Mouse (Mus musculus) forebrain, embryonic 12.5 days (tissue): ENCODE data around the gene 4930579G24Rik. TPM values are rescaled to one million over a fixed set of nuclear protein-coding genes. Genes with fewer than 3 reads are reported as not detected.

Experiments used
- ATAC-seq: fragments of 200-750 bp; cut with Nextera tagmentation; 2 replicates; pipeline ENCODE4 v1.8.0; 2017; ENCODE audit warnings: moderate TSS enrichment; ENCODE audit not compliant: low FRiP score
- H3K27ac ChIP-seq: fragments of 300-500 bp; sonication (generic); 2 replicates; pipeline ENCODE4 v1.5.1; 2016; ENCODE audit warnings: mild to moderate bottlenecking
- H3K27me3 ChIP-seq: fragments of 300-500 bp; sonication (generic); 2 replicates; pipeline ENCODE4 v1.6.1; 2016; ENCODE audit warnings: mild to moderate bottlenecking
- H3K36me3 ChIP-seq: fragments of 300-500 bp; sonication (generic); replicated peaks from 2 replicates; pipeline ENCODE4 v1.6.1; 2016; ENCODE audit warnings: mild to moderate bottlenecking
- H3K4me1 ChIP-seq: fragments of 300-500 bp; sonication (generic); 2 replicates; pipeline ENCODE4 v1.6.1; 2016
- H3K4me2 ChIP-seq: fragments of 300-500 bp; sonication (generic); 2 replicates; pipeline ENCODE4 v1.6.1; 2016; ENCODE audit warnings: mild to moderate bottlenecking, moderate library complexity
- H3K4me3 ChIP-seq: fragments of 300-500 bp; sonication (generic); replicated peaks from 2 replicates; pipeline ENCODE4 v1.5.1; 2016; ENCODE audit warnings: mild to moderate bottlenecking
- H3K9ac ChIP-seq: fragments of 300-500 bp; sonication (generic); 2 replicates; pipeline ENCODE4 v1.6.1; 2016; ENCODE audit warnings: mild to moderate bottlenecking
- H3K9me3 ChIP-seq: fragments of 300-500 bp; sonication (generic); 2 replicates; pipeline ENCODE4 v1.6.1; 2016
- WGBS: fragments of 180-500 bp; shearing (Covaris S2); methylation state at CpG from one replicate; pipeline ENCODE4 v1.1.7; 2016; 5-methylcytosine and 5-hydroxymethylcytosine counted together
- polyA plus RNA-seq: library from polyadenylated mRNA; unstranded; fragments of >200 nt; fragmentation: Nextera tagmentation; extraction: Ambion mirVana; gene quantifications from 2 replicates; pipeline ENCODE4 v1.2.1, GENCODE M21; 2016

The 4930579G24Rik gene
- polyA plus RNA-seq, result 18.1 and 19.5 TPM in 2 replicates

DNA sequence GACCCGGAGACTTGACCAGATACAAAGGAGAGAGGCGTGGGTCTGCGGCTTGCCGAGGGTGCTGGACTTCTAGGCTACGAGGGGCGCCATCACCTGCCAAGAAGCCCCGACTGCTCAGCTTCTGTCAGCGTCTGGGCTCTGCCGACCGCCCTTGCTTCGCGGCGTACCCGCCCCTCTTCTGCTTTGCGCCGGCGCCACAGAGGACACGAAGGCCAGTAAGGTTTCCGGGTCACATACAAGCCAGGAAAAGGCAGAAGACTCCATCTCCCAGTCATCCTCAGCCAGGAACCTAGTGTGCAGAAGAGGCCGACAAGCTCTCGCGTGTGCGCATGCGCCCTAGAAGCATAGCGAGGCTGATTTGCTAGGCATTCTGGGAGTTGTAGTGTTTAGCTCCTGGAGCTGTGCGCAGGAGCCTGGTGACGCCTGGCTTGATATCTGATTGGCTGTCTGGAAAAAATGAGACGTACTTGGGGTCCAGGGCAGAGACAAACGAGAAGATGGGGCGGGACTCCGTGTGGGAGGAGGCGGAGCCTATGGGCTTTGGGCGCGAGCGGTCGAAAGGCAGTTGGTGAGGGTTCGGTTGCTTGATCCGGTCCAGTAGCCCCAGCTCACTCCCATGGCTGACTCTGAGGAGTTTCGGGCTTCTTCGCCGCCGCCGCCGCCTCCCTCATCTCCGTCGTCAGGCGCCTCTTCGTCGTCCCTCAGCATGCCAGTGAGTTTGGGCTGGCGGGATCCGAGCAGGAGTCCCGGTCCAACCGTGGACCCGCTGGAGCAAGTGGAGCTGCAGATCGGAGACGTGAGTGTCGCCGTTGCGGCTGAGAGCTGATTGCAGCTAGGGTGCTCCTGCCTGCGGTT lies at the start of gene 4930579G24Rik:
TSS of gene 4930579G24Rik (plus strand) at position 519 of the 855 bp plus-strand sequence.
- H3K36me3 ChIP-seq, result peaks cover 24% of the 10 kb centered on the region
- peak within 1 kb of the TSS; percentile 76 for H3K9ac ChIP-seq
- ATAC-seq, result peak; percentile 98
- H3K27me3 ChIP-seq, result no peaks in the 10 kb centered on the region
- H3K9me3 ChIP-seq, result peaks cover 9% of the 10 kb centered on the region; the same call in 1 of the 2 replicates
- H3K27ac ChIP-seq, result peak within 1 kb of the TSS; percentile 78
- H3K4me1 ChIP-seq, result peaks cover 14% of the 10 kb centered on the region
- H3K4me3 ChIP-seq, result peak within 1 kb of the TSS; percentile 72
- peak within 1 kb of the TSS; percentile 75 for H3K4me2 ChIP-seq
- under 1% methylated on average over 60 of the region's 60 CpGs for WGBS

DNA sequence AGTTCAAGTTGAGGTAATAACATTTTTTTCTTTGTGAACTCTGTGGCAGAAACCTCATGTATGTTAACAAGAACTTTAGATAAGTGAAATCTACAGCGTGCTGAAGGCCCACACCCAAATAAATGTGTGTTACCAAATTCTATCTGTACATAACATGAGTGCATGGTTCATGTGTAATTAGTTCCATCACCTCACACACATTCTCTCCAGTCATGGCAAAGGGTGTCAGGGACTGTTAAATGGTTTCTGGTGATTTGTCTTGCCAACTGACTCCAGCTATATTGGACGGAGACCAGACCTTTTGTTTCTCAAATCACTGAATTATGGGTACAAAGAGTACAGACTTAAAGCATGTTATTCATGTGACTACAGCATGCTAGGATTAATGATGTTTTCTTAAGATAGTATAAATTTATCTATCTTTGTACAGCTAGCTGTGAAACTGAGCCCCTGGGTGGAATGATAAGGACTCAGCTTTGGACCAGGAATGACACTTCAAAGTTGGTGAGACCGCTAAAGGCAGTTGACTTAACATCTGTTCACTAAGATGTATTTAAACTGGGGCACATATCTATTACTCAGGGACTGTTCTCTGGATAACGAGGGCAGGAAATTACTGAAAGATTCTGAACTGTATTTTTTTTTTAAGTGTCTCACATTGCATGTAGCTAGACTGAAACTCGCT lies 48.8 kb upstream of the 4930579G24Rik start:
- Histone ChIP-seq H3K9ac (no peak overlapping the region), H3K4me3 (no peak overlapping the region), H3K4me1 (peaks cover 16% of the 10 kb centered on the region), H3K4me2 (no peak overlapping the region), H3K27me3 (no peaks in the 10 kb centered on the region), H3K9me3 (no peaks in the 10 kb centered on the region), H3K36me3 (no peaks in the 10 kb centered on the region), H3K27ac (no peak overlapping the region)
- 87% methylated on average over 5 of the region's 5 CpGs for WGBS
- no peak for ATAC-seq

DNA sequence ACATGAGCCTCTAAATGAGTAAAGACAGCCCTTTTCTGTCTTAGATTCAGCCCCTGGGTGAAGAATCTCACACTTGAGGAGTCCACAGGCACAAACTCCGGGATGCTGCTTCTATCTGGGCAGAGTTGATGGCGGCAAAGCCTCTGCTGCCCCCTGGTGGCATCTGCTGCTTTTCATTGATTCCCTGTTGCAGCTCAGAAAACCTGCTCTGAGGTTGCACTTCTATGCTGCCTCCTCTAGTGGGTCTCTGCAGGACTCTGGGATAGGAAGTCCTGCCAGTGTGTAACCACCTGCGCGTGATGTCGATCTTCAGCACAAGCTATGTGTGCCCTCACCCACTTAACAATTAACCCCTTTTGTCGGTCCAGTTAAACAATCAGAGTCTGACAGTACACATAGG lies 42.1 kb upstream of the 4930579G24Rik start:
- Histone ChIP-seq H3K27ac (no peak overlapping the region), H3K4me3 (no peak overlapping the region), H3K9me3 (no peaks in the 10 kb centered on the region), H3K4me1 (no peaks in the 10 kb centered on the region; the same call in 1 of the 2 replicates), H3K9ac (no peak overlapping the region), H3K36me3 (no peaks in the 10 kb centered on the region), H3K27me3 (no peaks in the 10 kb centered on the region), H3K4me2 (no peak overlapping the region)
- ATAC-seq, result peak; percentile 85
- 3% methylated on average over 6 of the region's 6 CpGs for WGBS

DNA sequence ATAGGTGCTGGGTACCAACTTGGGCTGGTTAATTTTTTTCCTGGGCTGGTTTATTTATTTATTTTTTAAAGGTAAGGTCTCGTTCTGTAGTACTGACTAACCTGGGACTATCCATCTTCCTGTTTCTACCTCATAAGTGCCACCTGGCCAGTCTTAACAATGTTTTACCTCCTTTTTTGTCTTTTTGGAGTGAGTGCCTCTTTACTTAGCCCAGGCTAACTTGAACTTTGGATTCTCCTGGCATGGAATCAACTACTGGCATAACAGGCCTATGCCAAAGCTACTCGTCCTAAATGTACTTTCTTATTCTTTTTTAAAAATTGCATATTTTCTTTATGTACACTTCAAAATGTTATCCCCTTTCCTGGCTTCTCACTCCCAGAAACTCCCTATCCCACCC lies 39.2 kb upstream of the 4930579G24Rik start:
- H3K9ac ChIP-seq, result no peak overlapping the region
- H3K27me3 ChIP-seq, result no peaks in the 10 kb centered on the region
- H3K4me1 ChIP-seq, result peaks cover 9% of the 10 kb centered on the region
- H3K4me2 ChIP-seq, result no peak overlapping the region
- 81% methylated on average over 2 of the region's 2 CpGs for WGBS
- no peaks in the 10 kb centered on the region for H3K9me3 ChIP-seq
- H3K4me3 ChIP-seq, result no peak overlapping the region
- ATAC-seq, result no peak
- no peak overlapping the region for H3K27ac ChIP-seq
- peaks cover 9% of the 10 kb centered on the region for H3K36me3 ChIP-seq

DNA sequence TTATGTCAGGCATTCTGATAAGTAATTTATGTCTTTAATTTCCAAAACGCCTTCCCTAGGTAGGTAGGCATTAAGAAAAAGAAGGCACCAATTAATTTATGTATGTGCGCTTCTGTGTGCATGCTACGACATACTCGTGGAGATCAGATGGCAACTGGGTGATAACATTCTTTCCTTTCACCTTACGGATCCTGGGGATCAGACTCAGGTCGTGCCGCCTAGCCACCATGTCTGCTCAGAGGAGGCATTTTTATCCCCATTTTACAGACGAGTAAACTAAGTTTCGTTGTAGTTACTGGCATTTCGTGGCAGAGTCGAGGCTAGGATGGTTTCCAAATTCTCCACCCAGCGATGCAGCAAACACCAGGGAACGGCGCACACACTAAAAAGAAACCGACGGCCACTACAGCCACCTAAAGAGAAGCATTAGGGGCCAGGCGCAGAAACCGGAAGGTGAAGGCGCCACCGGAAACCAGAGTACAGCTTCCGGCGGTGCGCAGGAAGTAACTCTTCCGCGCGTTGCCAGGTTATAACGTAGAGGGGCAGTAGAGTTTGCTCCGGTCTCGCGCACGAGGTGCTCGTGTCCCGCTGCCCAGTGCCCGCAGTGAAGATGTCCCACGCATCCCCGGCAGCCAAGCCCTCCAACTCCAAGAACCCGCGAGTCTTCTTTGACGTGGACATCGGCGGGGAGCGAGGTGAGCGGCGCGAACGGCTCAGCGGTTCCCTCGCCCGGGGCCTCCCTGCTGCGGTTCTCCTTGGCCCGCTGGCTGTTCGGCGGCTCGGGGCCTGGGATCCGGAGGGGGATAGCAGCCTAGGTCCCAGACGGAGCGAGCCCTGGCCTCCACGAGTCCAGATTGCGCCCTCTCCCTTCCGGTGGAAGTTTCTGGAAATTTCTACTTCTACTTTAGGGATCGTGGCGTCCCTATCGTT lies 37.8 kb upstream of the 4930579G24Rik start, which contains the start of gene Ppid:
TSS of gene Ppid (plus strand) at position 480 of the 930 bp plus-strand sequence.
- Histone ChIP-seq H3K4me3 (peak within 1 kb of the TSS; percentile 88), H3K27ac (peak within 1 kb of the TSS; percentile 78), H3K4me1 (peaks cover 9% of the 10 kb centered on the region), H3K9ac (peak within 1 kb of the TSS; percentile 85), H3K27me3 (no peaks in the 10 kb centered on the region), H3K4me2 (peak within 1 kb of the TSS; percentile 70), H3K36me3 (peaks cover 22% of the 10 kb centered on the region), H3K9me3 (no peaks in the 10 kb centered on the region)
- 3% methylated on average over 63 of the region's 63 CpGs for WGBS
- ATAC-seq, result peak; percentile 86

DNA sequence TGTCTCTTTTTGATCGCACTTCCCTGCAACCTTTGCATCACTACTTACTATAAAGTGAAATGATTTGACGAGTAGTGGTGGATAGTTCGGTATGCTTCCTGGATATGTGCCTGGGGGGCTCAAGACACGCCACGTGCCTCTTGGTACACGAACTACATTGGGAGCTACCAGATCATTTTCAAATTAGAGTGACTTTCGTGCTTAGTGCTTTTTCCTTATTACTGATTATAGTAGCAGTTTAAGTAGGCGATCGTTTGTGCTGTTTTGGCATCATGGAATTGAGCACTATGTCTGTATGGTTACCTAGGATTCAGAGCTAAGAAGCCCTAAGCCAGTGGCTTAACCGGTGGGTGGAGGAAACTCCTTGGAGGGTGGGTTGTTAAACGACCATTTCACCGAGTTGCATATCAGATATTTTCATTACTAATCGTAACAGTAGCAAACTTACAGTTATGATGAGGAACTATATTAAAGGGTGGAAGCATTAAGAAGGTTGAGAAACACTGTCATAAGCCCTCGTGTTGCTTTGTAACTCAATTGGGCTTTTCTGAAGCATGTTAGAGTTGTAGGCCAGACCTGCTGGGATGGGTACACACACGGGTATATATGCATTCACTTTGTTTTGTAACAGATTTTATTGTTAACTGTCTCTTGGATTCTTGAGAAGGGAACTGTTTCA lies 36.9 kb upstream of the 4930579G24Rik start:
- WGBS, result 8% methylated on average over 15 of the region's 15 CpGs
- Histone ChIP-seq H3K9me3 (no peaks in the 10 kb centered on the region), H3K27me3 (no peaks in the 10 kb centered on the region), H3K4me3 (peak overlapping the region; percentile 88), H3K9ac (peak overlapping the region; percentile 85), H3K36me3 (peaks cover 29% of the 10 kb centered on the region), H3K4me2 (peak overlapping the region; percentile 70), H3K4me1 (peaks cover 9% of the 10 kb centered on the region), H3K27ac (peak overlapping the region; percentile 78)
- no peak; the same call in 1 of the 2 replicates for ATAC-seq

DNA sequence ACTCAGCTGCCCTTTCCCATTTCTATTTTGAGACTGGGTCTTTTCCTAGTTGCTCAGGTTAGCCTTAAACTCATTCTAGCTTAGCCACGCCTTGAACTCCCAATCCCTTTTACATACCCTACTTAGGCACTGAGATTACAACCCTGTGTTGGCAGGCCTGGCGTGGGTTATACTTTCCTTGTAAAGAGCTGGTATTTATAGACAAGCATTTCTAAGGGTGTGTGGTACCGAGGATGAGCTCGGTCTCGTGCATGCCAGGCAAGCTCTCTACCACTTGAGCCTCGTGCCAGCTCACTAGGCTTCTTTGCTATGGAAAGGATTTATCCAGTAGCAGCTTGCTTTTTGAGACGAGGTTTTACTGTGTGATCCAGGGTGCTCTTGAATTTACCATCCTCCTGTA lies 33.4 kb upstream of the 4930579G24Rik start:
- Histone ChIP-seq H3K4me3 (no peak overlapping the region), H3K4me2 (no peak overlapping the region), H3K27me3 (no peaks in the 10 kb centered on the region), H3K9ac (no peak overlapping the region), H3K9me3 (no peaks in the 10 kb centered on the region), H3K36me3 (peaks cover 55% of the 10 kb centered on the region), H3K4me1 (peaks cover 9% of the 10 kb centered on the region), H3K27ac (no peak overlapping the region)
- 92% methylated on average over 7 of the region's 7 CpGs for WGBS
- ATAC-seq, result no peak

DNA sequence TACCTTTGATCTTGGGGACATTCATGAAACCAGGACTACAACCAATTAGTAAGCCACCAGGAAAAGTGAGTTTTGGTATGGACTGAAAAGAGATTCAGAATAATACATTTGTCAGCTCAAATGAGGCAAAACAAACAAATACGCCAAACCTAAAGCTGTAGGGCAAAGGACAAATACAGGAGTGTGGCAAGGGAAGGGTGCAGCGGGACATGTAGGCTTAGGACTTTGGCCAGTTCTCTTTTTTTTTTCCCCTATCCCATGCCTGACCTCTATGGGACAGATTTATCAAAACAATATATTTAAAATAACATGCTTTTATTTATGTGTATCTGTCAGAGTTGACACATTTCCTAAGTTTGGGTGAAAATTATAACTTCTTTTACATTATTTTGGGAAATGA lies 19.0 kb upstream of the 4930579G24Rik start:
- Histone ChIP-seq H3K36me3 (peaks cover 51% of the 10 kb centered on the region), H3K4me2 (no peak overlapping the region), H3K9me3 (no peaks in the 10 kb centered on the region), H3K4me1 (no peaks in the 10 kb centered on the region), H3K9ac (no peak overlapping the region), H3K27ac (no peak overlapping the region), H3K4me3 (no peak overlapping the region), H3K27me3 (no peaks in the 10 kb centered on the region)
- 97% methylated on average over 2 of the region's 2 CpGs for WGBS
- ATAC-seq, result no peak

DNA sequence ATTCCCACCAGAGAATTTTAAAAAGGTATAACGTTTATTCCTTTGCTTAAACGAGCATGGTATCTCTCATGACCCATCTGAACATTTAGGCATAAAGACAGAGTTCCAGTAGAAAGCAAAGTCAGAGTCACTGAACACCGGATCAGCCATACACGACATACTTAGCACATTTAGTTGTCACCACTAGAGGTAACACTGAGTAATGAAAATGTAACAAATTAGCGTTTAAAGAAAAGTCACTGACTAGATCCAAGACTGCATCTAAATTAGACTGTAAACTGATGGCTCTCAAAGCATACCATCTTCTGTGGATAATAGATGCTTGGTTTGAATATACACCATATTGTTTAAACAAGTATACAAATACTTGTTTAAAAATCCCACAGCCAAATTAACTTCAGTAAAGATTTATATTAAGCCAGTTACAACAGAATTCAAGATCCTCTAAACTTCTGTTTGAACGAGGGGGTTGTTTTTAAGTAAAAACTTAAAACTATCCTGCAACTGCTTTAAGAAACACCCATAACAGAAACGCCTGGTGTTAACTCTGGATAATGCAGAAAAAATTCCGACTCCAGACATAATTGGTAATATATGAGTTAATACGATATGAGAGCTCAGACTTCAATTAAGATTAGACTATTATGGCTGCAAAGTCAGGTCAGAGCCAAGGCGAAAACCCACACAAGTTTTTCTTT lies 1.2 kb upstream of the 4930579G24Rik start:
- H3K27ac ChIP-seq, result no peak overlapping the region
- no peak for ATAC-seq
- H3K36me3 ChIP-seq, result peaks cover 17% of the 10 kb centered on the region
- H3K9ac ChIP-seq, result peak overlapping the region; percentile 64; the same call in 1 of the 2 replicates
- WGBS, result 39% methylated on average over 10 of the region's 10 CpGs
- H3K9me3 ChIP-seq, result peaks cover 3% of the 10 kb centered on the region; the same call in 1 of the 2 replicates
- H3K4me3 ChIP-seq, result peak overlapping the region; percentile 72
- H3K4me1 ChIP-seq, result peaks cover 14% of the 10 kb centered on the region
- H3K27me3 ChIP-seq, result no peaks in the 10 kb centered on the region
- H3K4me2 ChIP-seq, result peak overlapping the region; percentile 75

DNA sequence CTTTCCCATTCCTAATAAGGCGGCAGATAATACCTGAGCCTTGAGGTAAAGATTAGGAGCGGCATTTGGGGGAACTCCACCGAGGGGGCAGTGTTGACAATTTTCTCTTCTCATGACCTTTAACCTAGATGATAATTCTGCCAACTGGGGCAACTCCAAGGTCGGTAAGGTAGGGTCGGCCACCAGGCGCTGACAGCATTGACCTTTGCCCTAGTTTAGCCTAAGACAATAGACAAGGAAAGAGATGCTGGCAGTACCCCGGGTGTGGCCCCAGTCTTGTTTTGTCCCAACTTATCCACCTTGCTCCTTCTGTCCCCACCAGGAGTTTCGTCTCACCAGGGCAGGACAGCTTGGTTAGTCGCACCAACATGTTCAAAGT lies 708 bp upstream of the 4930579G24Rik start:
- ATAC-seq, result no peak
- 0% methylated on average over 9 of the region's 9 CpGs for WGBS
- Histone ChIP-seq H3K4me2 (peak overlapping the region; percentile 75), H3K4me3 (peak overlapping the region; percentile 72), H3K4me1 (peaks cover 14% of the 10 kb centered on the region), H3K9ac (peak overlapping the region; percentile 64), H3K36me3 (peaks cover 18% of the 10 kb centered on the region), H3K27ac (peak overlapping the region; percentile 72), H3K9me3 (peaks cover 7% of the 10 kb centered on the region; the same call in 1 of the 2 replicates), H3K27me3 (no peaks in the 10 kb centered on the region)

DNA sequence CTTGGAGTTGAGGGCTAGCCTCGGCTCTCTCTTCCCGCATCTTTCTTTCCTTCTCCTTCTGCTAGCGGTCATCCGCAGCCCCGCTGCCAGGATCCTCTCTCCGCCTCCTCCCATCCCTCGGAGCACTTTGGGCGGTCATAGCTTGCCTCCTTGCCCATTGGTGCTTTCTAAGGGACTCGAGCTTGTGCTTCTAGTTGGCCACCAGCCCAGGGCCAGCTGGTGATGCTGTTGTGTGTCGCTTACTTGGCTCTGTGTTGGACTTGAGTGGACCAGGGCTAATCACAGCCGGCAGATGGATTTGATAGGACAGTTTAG lies 494 bp downstream of the 4930579G24Rik start, which contains the start of gene Etfdh:
TSS of gene Etfdh (minus strand) at position 85 of the 315 bp plus-strand sequence.
- under 1% methylated on average over 10 of the region's 11 CpGs for WGBS
- Histone ChIP-seq H3K4me2 (peak within 1 kb of the TSS; percentile 75), H3K36me3 (peaks cover 25% of the 10 kb centered on the region), H3K4me1 (peaks cover 14% of the 10 kb centered on the region), H3K9me3 (peaks cover 9% of the 10 kb centered on the region; the same call in 1 of the 2 replicates), H3K27me3 (no peaks in the 10 kb centered on the region), H3K4me3 (peak within 1 kb of the TSS; percentile 72), H3K9ac (peak within 1 kb of the TSS; percentile 76), H3K27ac (peak within 1 kb of the TSS; percentile 78)
- ATAC-seq, result peak; percentile 54; the same call in 1 of the 2 replicates
